Mouse (Mus musculus) forebrain, embryonic 13.5 days (tissue): ENCODE data around the gene Rnf43. TPM values are rescaled to one million over a fixed set of nuclear protein-coding genes. Genes with fewer than 3 reads are reported as not detected.

ENCODE experiments used
- ATAC-seq: fragments of 200-750 bp; cut with Nextera tagmentation; 2 replicates; pipeline ENCODE4 v1.8.0; 2017
- H3K27ac ChIP-seq: fragments of 300-500 bp; sonication (generic); 2 replicates; pipeline ENCODE4 v1.5.1; 2015; ENCODE audit warnings: inconsistent platforms, mild to moderate bottlenecking, moderate library complexity
- H3K27me3 ChIP-seq: fragments of 300-500 bp; sonication (generic); 2 replicates; pipeline ENCODE4 v1.6.1; 2015; ENCODE audit warnings: mild to moderate bottlenecking, inconsistent platforms
- H3K36me3 ChIP-seq: fragments of 300-500 bp; sonication (generic); 2 replicates; pipeline ENCODE4 v1.6.1; 2015; ENCODE audit warnings: mild to moderate bottlenecking, inconsistent platforms; ENCODE audit not compliant: poor library complexity, severe bottlenecking
- H3K4me1 ChIP-seq: fragments of 300-500 bp; sonication (generic); 2 replicates; pipeline ENCODE4 v1.6.1; 2015; ENCODE audit warnings: inconsistent platforms
- H3K4me2 ChIP-seq: fragments of 300-500 bp; sonication (generic); 2 replicates; pipeline ENCODE4 v1.6.1; 2015; ENCODE audit warnings: inconsistent platforms, mild to moderate bottlenecking, moderate library complexity
- H3K4me3 ChIP-seq: fragments of 300-500 bp; sonication (generic); 2 replicates; pipeline ENCODE4 v1.5.1; 2015; ENCODE audit warnings: mild to moderate bottlenecking, inconsistent platforms
- H3K9ac ChIP-seq: fragments of 300-500 bp; sonication (generic); 2 replicates; pipeline ENCODE4 v1.6.1; 2015; ENCODE audit warnings: mild to moderate bottlenecking, inconsistent platforms
- H3K9me3 ChIP-seq: fragments of 300-500 bp; sonication (generic); replicated peaks from 2 replicates; pipeline ENCODE4 v1.6.1; 2016; ENCODE audit warnings: inconsistent platforms
- WGBS: fragments of 180-500 bp; shearing (Covaris S2); methylation state at CpG from one replicate; pipeline ENCODE4 v1.1.7; 2015; 5-methylcytosine and 5-hydroxymethylcytosine counted together
- polyA plus RNA-seq: library from polyadenylated mRNA; unstranded; fragments of >200 nt; fragmentation: Nextera tagmentation; extraction: Ambion mirVana; gene quantifications from 2 replicates; pipeline ENCODE4 v1.2.1, GENCODE M21; 2015

Rnf43 gene
- polyA plus RNA-seq, 1 experiment from 2014 or later = 0.70 TPM

DNA sequence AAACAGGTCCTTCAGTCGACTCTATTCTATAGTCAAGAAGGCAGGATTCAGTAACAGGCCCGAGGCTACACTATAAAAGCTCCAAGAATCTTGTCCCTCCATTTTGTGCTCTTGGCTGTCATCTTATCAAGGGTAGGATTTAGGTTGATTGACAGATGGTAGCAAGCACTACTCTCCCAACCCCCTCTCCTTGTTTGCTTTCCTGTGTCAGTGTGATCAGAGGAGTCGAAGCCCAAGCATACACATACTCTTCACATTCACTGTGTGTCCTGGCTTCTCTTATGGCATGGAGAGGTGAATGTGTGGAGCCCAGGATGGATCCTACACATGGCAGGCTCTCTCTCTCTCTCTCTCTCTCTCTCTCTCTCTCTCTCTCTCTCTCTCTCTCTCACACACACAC, 88.0 kb downstream of the Rnf43 start:
- ATAC-seq = no peak
- H3K27me3 ChIP-seq = 0 out of 2 replicates have a peak, but pooled peaks cover 4% of the 10 kb centered on the region
- 75% methylated on average over 3 of the region's 3 CpGs for WGBS
- no peak overlapping the region for H3K27ac ChIP-seq
- H3K9ac ChIP-seq = no peak overlapping the region
- H3K4me3 ChIP-seq = no peak overlapping the region
- H3K36me3 ChIP-seq = no peaks in the 10 kb centered on the region; the same call in 1 of the 2 replicates
- H3K4me2 ChIP-seq = no peak overlapping the region
- H3K4me1 ChIP-seq = no peaks in the 10 kb centered on the region
- H3K9me3 ChIP-seq = no peaks in the 10 kb centered on the region

DNA sequence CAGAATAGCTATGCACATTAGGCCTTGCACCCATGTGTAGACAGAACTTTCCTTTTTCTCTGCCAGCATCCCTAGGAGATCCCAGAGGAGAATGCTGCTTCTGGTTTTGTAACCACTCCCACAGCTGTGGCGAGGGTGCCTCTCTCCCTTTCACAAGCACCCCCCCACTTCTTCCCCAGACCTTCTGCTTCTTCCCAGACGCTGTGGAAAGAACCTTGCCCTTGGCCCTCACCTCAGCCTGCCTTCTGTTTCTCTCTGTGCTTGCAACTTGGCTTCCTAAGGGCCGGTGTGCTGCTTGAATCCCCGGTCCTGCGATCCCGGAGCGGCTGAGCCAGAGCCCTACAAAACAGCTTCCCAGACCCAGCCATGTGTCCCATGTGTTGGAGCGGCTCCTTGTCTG, 88.5 kb downstream of the Rnf43 start:
- no peaks in the 10 kb centered on the region for H3K9me3 ChIP-seq
- H3K4me3 ChIP-seq = no peak overlapping the region
- H3K36me3 ChIP-seq = no peaks in the 10 kb centered on the region
- no peaks in the 10 kb centered on the region for H3K4me1 ChIP-seq
- H3K9ac ChIP-seq = no peak overlapping the region
- WGBS = 81% methylated on average over 8 of the region's 8 CpGs
- H3K27ac ChIP-seq = no peak overlapping the region
- no peak overlapping the region for H3K4me2 ChIP-seq
- no peak for ATAC-seq
- 0 out of 2 replicates have a peak, but pooled peaks cover 4% of the 10 kb centered on the region for H3K27me3 ChIP-seq

DNA sequence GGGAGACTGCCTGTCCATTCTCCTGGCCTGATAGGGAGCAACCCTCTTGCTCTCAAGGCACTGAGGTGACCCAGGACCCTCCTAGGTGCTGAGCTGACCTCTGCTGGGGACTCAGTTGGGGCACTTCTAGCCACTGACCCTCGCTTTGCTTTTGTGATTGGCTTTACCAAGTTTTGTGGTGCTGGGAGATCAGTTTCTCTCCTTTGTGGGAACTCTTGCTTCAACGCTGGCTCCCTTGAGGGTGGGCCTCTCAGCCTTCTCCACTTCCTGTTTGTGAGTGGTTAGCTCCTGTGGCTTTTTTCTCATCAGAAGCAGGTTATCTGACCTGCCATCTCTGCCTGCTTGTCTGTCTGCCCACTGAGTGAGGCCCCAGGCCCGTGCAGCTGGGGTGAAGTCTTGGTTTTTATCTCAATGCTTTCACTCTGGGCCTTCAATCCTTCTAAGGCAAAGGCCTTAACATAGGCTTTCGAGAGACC, 89.0 kb downstream of the Rnf43 start:
- 79% methylated on average over 4 of the region's 4 CpGs for WGBS
- no peaks in the 10 kb centered on the region for H3K4me1 ChIP-seq
- no peaks in the 10 kb centered on the region for H3K36me3 ChIP-seq
- 0 out of 2 replicates have a peak, but pooled peaks cover 4% of the 10 kb centered on the region for H3K27me3 ChIP-seq
- no peak overlapping the region for H3K9ac ChIP-seq
- H3K9me3 ChIP-seq = no peaks in the 10 kb centered on the region
- no peak overlapping the region for H3K4me3 ChIP-seq
- no peak overlapping the region for H3K27ac ChIP-seq
- no peak for ATAC-seq
- no peak overlapping the region for H3K4me2 ChIP-seq

DNA sequence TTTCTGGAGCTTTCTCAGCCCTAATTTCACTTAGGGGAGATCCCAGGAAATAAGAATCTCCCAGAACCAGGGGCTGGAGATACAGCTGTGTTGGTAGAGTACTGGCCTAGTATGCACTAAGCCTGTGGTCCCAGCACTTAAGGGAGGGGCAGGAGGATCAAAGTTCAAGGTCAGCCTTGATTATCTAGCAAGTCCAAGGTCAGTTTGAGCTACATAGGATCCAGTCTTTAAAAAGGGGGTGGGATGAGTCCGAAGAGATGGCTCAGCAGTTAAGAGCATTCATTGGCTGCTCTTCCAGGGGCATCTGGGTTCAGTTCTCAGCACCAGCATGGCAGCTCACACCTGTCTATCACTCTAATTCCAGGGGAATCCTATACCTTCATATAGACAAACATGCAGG, 89.8 kb downstream of the Rnf43 start:
- no peak overlapping the region for H3K27ac ChIP-seq
- 86% methylated on average over 1 of the region's 1 CpGs for WGBS
- H3K36me3 ChIP-seq = no peaks in the 10 kb centered on the region
- H3K9ac ChIP-seq = no peak overlapping the region
- 0 out of 2 replicates have a peak, but pooled peaks cover 4% of the 10 kb centered on the region for H3K27me3 ChIP-seq
- ATAC-seq = no peak
- no peaks in the 10 kb centered on the region for H3K9me3 ChIP-seq
- no peak overlapping the region for H3K4me3 ChIP-seq
- H3K4me1 ChIP-seq = no peaks in the 10 kb centered on the region
- no peak overlapping the region for H3K4me2 ChIP-seq

DNA sequence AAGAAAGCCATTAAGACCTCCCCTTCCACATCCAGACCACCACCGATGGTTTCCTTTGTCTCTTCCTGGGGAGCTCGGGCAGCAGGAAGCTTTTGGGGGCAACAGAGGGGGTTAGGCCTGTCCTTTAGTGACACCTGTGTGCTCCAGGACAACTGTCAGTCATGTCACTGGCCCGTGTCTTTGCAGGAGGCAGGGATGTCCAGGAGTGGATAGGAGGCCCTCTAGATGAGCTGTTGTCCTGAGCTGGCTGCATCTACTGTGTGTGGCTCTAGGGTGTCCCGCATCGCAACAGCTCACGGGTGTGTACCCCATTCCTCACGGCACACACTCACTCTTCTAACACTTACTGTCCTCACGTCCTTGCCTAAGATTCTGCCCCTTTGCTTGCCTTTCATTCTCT, 90.7 kb downstream of the Rnf43 start:
- no peak for ATAC-seq
- Histone ChIP-seq H3K4me3 (no peak overlapping the region), H3K9ac (no peak overlapping the region), H3K27ac (no peak overlapping the region), H3K27me3 (no peaks in the 10 kb centered on the region), H3K4me1 (no peaks in the 10 kb centered on the region), H3K9me3 (no peaks in the 10 kb centered on the region), H3K4me2 (no peak overlapping the region), H3K36me3 (no peaks in the 10 kb centered on the region)
- 87% methylated on average over 8 of the region's 8 CpGs for WGBS

DNA sequence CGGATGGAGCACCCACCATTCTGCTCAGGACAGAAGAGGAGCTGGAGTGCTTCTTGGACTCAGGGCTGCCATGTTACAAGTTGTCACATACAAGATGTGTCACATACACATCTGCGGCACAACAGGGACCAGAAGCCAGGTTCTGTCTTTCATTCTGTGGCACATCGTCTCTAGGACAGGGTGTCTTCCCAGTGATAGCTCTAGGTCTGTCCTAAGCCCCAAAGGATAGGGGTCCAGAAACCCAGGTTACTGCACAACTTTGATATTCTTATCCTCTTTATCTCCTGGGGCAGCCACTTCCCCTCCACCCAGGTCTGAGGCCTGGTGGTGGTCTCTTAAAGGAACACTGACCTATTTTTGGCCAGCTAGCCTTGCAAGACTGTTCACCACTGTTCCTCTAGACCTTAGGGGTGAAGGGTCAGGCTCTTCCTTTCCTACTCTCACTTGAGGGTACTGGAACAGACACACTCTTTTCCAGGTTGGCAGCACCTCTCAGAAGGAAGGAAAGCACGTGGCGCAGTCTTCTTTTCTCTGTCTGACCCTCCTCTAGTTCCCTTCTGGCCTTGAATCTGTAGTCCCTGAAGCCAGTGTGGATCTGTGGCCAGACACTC, 91.5 kb downstream of the Rnf43 start:
- Histone ChIP-seq H3K4me1 (no peaks in the 10 kb centered on the region), H3K9ac (no peak overlapping the region), H3K27me3 (no peaks in the 10 kb centered on the region), H3K4me3 (no peak overlapping the region), H3K27ac (no peak overlapping the region), H3K9me3 (no peaks in the 10 kb centered on the region), H3K4me2 (no peak overlapping the region), H3K36me3 (no peaks in the 10 kb centered on the region)
- WGBS = 85% methylated on average over 5 of the region's 5 CpGs
- ATAC-seq = no peak

DNA sequence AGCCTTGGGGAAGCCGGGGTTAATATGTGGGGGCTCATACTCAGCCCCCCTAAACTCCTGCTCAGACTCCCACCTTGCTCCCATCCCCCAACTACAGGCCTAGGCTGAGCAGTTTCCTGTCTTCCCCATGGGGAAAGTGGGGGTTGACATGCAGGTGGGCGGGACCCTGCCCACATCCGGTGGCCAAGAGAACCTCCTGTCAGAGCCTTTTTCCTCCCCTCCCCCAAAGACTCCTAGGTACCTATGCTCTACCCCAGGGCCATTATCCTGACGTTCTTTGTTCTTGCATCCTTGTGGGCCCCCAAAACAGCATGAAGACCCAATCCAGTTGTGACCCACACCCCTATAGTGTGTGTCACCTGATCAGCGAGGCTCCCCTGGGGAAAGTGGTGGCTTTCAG, 92.1 kb downstream of the Rnf43 start:
- no peak overlapping the region for H3K27ac ChIP-seq
- H3K4me1 ChIP-seq = peaks cover 2% of the 10 kb centered on the region
- H3K4me3 ChIP-seq = no peak overlapping the region
- no peak overlapping the region for H3K9ac ChIP-seq
- no peak for ATAC-seq
- no peaks in the 10 kb centered on the region for H3K36me3 ChIP-seq
- H3K4me2 ChIP-seq = no peak overlapping the region
- H3K27me3 ChIP-seq = no peaks in the 10 kb centered on the region
- 75% methylated on average over 5 of the region's 5 CpGs for WGBS
- no peaks in the 10 kb centered on the region for H3K9me3 ChIP-seq

DNA sequence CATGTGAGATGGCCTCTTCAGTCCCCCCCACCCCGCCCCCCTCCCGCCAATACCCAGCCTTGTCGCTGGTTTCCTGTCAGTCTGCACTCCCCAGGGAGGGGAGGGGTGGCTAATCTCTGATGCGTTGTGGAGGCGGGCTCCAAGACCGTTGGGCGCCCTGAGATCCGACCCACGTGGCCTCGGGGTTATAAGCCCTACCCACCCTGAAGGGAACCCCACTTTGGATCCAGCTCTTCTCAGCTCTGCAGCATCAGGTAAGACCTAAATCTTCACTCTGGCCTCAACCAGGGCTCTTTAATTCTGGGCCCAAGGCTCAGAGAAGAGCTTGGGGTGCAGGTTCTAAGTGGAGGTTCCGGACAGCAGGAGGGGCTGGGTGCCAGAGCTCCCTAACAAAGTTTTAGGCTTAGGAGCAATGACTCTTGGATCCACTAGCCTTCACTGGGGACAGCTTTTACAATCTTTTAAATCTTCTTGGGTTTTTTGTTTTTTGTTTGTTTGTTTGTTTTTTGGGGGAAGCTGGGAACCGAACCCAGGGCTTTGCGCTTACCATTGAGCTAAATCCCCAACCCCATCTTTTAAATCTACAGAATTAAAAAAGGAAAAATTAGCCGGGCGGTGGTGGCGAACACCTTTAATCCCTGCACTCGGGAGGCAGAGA, 93.0 kb downstream of the Rnf43 start:
- WGBS = 75% methylated on average over 17 of the region's 17 CpGs
- Histone ChIP-seq H3K9ac (no peak overlapping the region), H3K9me3 (no peaks in the 10 kb centered on the region), H3K27ac (no peak overlapping the region), H3K4me2 (no peak overlapping the region), H3K4me3 (no peak overlapping the region), H3K27me3 (no peaks in the 10 kb centered on the region), H3K4me1 (peaks cover 10% of the 10 kb centered on the region), H3K36me3 (no peaks in the 10 kb centered on the region)
- no peak for ATAC-seq

DNA sequence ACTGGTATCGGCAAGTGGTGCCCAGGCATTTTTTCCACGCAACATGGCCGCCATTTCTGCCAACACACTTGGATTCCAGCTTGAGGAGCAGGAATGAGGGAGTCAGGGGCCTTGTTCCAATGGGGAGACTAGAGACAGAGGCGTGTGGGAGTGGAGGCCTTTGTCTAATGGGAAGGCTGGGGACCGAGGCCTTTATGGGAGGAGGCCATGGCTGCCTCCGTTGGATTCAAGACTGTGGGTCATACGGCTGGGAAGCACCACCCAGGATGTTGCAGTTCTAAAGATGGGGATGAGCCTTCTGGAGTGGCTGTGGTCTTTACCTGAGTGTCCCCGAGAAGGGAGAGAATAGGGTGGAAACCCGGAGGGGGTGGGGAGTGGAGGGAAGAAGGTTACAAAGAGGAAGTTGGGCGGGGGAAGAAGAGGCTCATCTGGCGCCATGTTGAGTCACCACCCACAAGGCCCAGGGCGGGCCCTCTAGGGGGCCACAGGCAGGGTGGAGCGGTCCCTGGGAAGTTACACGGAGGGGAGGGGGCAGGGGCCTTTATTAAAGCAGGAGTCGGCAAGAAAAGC, 93.8 kb downstream of the Rnf43 start:
- H3K9me3 ChIP-seq = no peaks in the 10 kb centered on the region
- H3K9ac ChIP-seq = no peak overlapping the region
- H3K4me3 ChIP-seq = no peak overlapping the region
- no peak for ATAC-seq
- H3K27ac ChIP-seq = no peak overlapping the region
- 87% methylated on average over 15 of the region's 15 CpGs for WGBS
- peaks cover 15% of the 10 kb centered on the region for H3K4me1 ChIP-seq
- peaks cover 6% of the 10 kb centered on the region for H3K27me3 ChIP-seq
- H3K36me3 ChIP-seq = no peaks in the 10 kb centered on the region
- H3K4me2 ChIP-seq = no peak overlapping the region

DNA sequence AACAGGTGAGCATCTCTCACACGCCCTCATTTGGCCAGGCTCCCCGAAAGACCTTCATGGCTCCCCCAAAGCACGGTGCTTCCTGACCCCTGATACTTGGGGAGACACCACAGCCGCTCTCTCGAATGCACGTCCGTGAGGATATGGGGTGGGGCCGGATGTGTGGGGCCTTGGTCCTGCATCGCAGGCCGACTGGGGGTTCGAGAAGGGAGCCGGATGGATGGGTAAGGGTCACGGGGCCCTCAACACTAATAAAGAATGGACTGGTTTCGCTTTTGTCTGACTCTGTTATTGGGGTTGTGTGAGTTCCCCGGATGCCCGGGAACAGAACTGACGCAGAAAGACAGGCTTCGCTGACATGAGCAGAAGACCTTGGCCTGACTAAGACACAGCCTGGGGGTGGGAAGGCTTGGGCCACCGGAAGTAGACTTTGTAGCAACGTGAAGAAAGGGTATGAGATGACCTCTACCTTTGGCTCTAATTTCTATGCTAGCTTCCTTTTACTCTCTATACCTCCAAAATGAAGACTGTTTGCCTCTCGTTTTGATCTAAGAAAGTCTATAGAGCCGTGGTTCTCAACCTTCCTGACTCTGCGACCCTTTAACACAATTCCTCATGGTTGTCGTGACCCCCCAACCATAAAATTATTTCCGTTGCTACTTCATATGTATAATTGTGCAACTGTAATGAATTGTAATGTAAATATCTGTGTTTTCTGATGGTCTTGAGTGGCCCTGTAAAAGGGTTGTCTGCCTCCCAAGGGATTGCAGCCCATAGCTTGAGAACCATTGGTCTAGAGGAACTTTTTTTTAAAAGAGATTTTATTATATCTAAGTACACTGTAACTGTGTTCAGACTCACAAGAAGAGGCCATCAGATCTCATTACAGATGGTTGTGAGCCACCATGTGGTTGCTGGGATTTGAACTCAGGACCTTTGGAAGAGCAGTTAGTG, 94.8 kb downstream of the Rnf43 start:
- no peaks in the 10 kb centered on the region for H3K36me3 ChIP-seq
- ATAC-seq = no peak
- H3K27me3 ChIP-seq = peaks cover 15% of the 10 kb centered on the region
- no peak overlapping the region for H3K27ac ChIP-seq
- peaks cover 25% of the 10 kb centered on the region for H3K4me1 ChIP-seq
- 91% methylated on average over 25 of the region's 25 CpGs for WGBS
- no peak overlapping the region for H3K4me3 ChIP-seq
- no peak overlapping the region for H3K4me2 ChIP-seq
- H3K9me3 ChIP-seq = no peaks in the 10 kb centered on the region
- H3K9ac ChIP-seq = no peak overlapping the region

DNA sequence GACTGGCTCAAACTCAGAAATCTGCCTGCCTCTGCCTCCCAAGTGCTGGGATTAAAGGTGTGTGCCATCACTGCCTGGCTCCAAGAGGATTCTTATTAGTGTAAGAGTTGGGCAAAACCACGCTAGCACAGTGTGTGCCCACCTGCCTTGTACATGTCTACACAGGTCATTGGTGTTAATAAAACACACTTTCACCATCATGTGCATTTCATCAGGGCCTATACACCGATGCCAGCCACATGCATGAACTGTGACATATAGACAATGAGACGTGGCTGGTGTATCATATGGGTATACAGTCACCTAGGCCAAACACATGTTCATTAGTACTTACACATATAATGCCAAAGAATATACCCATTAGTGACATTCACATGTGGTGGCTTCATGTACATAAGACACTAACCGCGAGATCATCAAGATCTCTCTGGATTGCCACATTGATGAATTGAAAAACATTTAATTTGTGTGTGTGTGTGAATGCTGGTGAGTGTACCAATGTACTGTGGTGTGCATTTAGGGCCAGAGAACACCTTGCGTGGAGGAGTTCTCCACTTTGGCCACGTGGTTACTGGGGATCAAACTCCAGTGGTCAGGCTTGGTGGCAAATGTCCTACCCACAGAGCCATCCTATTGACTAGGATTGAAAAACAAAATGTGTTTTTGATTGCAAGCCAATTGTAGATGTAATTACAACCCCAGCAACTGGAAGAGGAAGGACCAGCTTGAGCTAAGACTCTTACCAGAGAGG, 95.8 kb downstream of the Rnf43 start:
- WGBS = 83% methylated on average over 7 of the region's 7 CpGs

More for the DNA sequence above, 95.8 kb downstream of the Rnf43 start:
- ATAC-seq = no peak
- no peaks in the 10 kb centered on the region for H3K9me3 ChIP-seq
- H3K27ac ChIP-seq = no peak overlapping the region
- H3K36me3 ChIP-seq = no peaks in the 10 kb centered on the region
- no peak overlapping the region for H3K4me2 ChIP-seq
- peaks cover 24% of the 10 kb centered on the region for H3K27me3 ChIP-seq
- H3K4me3 ChIP-seq = no peak overlapping the region
- H3K4me1 ChIP-seq = peaks cover 35% of the 10 kb centered on the region
- no peak overlapping the region for H3K9ac ChIP-seq
